Mouse (Mus musculus) spleen, postnatal 10 days (tissue): ENCODE measurements around the gene Rasgef1b.

Source experiments
- DNase-seq, 2 experiments: peaks; one replicate each; pipeline ENCODE4 v3.0.0; 2021 to 2022; ENCODE audit warnings: low spot score in 2 of 2

Rasgef1b gene

GRCm38 (mm10) chr5:99374460-99374859 lies 354.4 kb downstream of the Rasgef1b start:
- no peak for DNase-seq

- DNase-seq, result no peak
Observed at GRCm38 (mm10) chr5:99373570-99374151, 355.2 kb downstream of the Rasgef1b start.

GRCm38 (mm10) chr5:99370636-99371035 lies 358.2 kb downstream of the Rasgef1b start:
- no peak for DNase-seq

DNA sequence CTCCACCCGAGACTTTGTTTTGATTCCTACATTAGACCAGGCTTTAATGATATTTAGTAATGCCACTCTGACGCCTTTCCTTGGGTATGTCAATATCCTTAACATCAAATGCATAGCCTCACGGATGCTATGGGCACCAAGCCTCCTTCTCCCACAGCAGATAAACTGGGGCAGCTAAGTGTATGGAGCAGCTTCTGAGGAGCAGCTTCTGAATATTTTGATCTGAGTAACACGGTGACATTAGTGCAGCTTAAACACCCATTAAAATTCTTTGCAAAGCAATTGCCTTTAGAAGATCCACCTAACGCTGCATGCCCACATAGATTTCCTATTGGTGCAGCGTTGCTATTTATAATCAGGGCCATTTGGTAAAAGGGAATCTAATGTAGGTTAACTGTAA lies 359.6 kb downstream of the Rasgef1b start:
- DNase-seq, result no peak

DNA sequence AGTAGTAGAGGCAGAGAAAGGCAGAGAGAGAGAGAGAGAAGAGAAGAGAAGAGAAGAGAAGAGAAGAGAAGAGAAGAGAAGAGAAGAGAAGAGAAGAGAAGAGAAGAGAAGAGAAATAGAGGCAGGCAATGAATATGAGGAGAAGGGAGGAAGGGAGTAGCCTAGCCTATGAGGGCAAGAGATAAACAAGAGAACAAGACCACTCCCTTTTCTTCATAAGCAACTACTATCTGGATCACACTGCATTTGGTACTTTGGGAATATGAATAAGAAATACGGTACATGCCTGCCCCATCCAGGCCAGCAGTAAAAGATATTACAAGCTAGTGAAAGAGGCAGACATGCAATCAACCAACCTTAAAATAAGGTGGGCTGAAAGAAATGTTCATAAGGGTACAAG lies 360.2 kb downstream of the Rasgef1b start:
- no peak for DNase-seq

DNA sequence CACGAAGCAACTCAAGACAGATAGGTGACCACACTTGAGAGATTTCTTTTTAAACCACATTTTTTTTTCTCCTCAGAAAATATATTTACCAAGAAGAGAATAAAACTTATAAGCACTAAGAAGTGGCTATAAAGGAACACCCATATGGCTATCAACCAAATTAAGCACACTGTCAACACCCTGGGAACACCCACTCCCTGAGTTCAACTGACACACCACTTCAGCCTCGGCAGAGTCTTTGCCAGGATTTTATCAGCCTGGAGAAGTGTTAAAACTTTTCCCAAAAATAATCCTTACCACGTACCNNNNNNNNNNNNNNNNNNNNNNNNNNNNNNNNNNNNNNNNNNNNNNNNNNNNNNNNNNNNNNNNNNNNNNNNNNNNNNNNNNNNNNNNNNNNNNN lies 368.3 kb downstream of the Rasgef1b start:
- DNase-seq, result no peak

- DNase-seq, result no peak
Observed at GRCm38 (mm10) chr5:99359251-99359650, 369.6 kb downstream of the Rasgef1b start.

DNA sequence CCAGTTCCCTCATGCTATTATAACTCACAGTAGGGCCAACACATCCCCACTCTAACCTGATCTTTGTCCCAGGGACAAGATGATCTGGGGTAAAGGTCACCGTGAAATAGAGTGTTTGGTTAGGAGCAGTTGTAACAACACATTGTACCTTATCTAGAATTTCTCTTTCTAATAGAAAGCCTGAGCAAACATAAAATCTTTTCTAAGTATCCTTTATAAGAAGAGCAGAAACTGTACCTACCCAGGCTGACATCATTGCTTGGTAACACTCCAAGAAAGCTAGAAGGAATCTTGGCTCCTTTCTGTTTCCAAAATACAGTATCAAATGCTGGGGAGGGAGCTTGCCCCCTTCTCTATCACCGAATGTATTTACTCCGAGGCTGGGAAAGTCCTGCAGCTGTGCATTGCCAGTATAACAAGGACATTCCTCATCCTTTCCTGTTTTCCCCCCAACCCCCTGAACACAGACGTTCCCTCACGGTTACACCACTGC lies 374.2 kb downstream of the Rasgef1b start:
- DNase-seq, result no peak

DNA sequence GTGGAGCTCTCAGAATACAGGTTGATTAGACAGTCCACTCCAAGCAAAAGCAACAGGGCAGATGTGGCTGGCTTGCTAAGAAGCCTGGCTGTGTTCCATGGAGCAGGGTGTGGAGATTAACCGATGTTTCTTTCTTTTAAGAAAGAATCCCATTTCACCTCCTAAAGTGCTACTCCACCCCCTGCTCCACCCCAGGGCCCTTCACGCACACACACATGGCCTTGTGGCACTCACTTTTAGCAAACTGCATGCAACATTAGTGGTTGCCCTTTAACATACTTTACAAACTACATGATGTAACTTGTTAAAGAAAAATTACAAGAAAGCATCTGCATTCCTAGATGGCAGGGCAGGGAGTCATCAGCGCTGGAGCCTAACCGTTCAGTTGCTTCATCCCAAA lies 378.8 kb downstream of the Rasgef1b start:
- DNase-seq, result no peak

DNA sequence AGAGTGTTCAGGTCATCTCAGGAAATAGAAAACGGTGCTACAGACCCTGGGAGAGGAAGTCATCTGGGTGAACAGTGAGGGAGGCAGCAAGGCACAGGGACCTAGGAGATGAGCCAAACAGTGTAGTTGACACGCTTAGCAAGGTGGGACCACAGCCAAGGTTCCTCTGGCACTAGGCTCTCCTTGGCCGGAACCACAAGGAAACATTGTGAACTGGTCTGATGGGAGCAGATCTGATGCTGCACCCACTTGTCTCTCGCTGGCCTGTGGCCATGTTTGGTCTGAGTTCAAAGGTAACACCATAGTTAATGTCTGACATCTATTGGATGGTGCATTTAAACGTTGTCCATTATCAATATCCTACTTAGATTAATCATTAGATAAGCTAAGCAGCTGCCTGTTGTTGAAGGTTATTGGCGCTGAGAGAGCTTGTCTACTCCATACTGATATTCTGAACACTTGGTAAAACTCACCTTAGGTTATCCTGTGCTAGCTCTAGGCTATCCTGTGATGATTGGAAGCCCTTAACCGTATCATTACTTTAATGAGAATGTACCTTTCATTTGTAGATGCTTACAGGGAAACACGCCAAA lies 380.5 kb downstream of the Rasgef1b start:
- DNase-seq, result no peak

DNA sequence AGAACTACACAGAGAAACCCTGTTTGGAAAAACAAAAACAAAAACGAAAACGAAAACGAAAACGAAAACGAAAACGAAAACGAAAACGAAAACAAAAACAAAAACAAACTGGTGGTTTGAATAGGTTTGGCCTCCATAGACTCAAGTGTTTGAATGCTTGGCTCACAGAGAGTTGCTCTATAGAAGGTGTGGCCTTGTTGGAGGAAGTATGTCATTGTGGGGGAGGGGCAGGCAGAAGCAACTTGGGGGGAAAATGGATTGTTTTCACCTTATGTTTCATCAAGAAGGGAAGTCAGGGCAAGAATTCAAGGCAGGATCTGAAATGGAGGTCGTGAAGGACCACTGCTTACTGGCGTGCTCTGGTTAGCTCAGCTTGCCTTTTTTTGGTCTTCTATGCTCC lies 386.3 kb downstream of the Rasgef1b start:
- no peak for DNase-seq

DNA sequence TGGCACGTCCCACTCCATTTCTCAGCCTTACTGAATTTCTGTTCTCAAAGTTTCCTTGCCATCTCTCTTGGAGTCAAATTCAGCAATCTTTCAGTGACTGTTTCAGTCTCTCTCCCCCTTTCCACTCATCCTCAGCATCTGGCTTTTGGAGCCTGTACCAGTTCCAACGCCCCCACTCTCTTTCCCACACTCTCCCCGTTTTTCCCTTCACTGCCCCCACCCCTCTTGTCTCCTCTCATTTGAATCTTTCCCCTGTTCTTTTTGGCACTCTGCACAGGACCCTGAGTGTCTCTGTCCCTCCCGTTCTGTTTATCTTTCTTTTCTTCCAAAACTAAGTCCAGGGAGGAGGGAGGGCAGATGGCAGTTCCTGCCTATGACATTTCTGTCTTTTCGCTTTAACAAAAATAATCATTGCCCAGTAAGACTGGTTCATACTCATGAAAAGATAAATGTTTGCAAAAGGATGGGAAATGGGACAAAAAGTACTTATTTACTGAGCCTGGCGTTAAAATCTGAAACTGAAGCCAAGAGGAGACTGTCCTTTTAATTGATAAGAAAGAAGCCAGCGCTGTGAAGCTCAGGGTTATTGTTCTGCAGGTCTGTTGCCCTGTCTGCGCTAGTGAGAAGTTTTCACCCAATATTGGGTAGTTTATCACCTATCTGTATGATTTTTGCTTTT lies 388.4 kb downstream of the Rasgef1b start:
- DNase-seq, result no peak

DNA sequence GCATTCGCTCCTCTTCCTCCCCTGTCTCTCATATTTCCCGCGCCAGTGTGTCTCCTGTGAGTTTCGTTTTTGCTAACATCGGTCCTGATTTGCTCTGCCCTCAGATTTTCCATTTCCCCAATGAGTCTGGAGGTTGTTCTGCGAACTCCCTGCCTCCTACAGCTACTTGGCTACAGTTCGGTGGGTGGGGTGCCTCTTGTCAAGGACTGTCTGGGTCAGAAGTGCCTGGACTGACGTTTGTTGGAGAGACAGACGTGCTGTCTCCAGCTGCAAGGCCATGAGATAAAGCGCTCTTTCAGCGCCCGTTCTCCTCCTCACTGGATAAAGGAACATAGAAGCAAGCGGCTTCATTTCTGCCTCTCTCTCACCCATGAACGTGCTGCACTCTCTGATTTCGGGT lies 389.1 kb downstream of the Rasgef1b start:
- DNase-seq, result no peak

- DNase-seq, result no peak
Observed at GRCm38 (mm10) chr5:99338826-99339225, 390.0 kb downstream of the Rasgef1b start.

GRCm38 (mm10) chr5:99336427-99336826 lies 392.4 kb downstream of the Rasgef1b start:
- DNase-seq, result peak; percentile 13 to 62

GRCm38 (mm10) chr5:99334017-99334416 lies 394.8 kb downstream of the Rasgef1b start:
- DNase-seq, result no peak

DNA sequence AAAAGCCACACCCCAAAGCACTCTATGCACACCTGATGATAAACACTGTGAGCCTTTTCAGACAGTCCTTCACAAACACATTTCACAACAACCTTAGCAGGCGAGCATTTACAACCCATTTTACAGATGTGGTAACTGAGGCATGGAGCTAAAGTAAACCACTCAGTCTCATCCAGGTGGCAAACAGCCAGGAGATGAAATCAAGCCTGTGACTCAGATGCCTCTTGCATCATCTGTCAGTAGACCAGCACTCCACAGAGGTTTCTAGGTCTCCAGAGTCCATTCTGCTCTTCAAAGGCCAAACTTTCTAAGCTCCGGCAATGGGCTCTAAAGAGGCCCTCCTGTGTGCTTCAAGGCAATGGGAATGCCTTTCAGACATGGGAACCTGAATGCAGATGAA lies 396.8 kb downstream of the Rasgef1b start:
- DNase-seq, result no peak

DNA sequence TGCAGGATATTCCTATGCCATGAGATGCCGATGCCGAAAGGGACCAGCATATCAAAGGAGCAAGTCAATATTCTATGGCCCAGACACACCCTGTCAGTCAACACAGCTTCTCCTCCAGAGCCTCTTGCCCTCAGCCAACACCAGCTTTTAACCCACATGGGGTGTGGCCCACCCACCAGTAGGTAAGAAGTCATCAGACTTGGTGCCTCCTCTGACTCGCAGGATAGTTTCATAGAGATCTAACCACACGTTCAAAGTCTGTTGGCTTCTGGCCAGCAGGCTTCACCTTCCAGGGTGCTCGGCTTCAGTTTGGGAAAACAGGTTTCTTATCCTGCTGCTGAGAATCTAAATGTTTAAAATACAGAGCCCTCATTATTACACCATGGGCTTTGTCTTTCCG lies 399.8 kb downstream of the Rasgef1b start:
- DNase-seq, result no peak

DNA sequence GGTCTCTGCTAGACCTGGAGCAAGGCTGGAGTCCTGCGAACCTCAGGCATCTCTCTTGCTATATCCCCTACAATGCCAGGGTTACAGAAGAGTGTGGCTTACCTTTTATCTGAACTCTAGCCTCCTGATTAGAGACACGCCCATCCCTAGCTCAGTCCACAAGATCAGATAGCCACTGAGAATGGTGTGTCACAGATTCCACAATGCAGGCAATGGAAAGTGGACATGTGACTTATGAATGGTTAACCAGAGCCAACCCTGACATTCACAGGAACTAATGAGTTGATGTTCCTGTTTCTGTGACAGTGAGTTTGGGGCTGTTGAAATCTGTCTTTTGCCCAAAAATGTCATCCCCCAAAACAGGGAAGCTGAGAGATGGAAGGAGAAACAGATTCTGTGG lies 401.8 kb downstream of the Rasgef1b start:
- DNase-seq, result no peak

DNA sequence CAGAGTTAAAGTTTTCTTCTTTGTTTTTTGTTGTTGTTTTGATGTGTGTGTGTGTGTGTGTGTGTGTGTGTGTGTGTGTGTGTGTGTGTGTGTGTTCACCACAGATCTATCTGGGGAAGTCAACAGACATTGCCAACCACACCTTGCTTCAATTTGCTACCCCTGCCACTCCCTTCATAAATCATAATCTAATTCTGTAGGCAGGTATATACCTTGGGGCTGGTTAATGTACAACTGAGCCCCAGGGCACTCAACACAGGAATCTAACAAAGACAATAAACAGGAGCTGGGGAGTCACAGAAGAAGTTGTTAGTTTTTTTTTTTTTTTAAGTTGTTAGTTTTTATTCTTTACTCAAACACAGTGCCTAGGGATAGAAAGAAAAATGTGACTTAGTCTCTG lies 403.6 kb downstream of the Rasgef1b start:
- no peak for DNase-seq

GRCm38 (mm10) chr5:99320783-99321182 lies 408.1 kb downstream of the Rasgef1b start:
- no peak for DNase-seq

DNA sequence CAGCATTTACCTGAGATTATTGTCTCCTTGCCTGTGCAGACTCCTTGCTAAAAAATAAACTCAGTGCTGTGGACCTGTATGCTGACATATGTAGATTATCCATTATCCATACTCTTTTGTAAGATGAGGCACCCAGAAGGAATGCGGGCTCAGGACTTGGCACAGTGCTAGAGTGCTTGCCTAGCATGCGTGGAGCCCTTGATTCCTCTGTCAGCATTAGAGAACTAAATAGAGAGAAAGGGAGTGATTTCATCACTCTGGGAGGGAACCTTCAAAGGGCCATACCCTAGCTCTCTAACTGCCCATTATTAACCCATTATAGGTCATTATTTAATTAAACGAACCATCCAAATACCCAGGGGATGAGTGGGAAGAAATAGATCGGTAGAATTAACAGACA lies 430.9 kb downstream of the Rasgef1b start:
- DNase-seq, result no peak

GRCm38 (mm10) chr5:99296348-99296747 lies 432.5 kb downstream of the Rasgef1b start:
- no peak for DNase-seq
